Mouse (Mus musculus) ES-E14 (cell line): Measurements from ENCODE around the gene Mrps27.

ENCODE experiments used
- HCFC1 ChIP-seq: IDR thresholded peaks from 2 replicates; pipeline ENCODE4 v1.6.1; 2012; ENCODE audit warnings: low read length, inconsistent platforms, borderline replicate concordance; ENCODE audit not compliant: insufficient read depth
- ZC3H11A ChIP-seq: IDR thresholded peaks from 2 replicates; pipeline ENCODE4 v1.6.1; 2012; ENCODE audit warnings: low read depth, mild to moderate bottlenecking, inconsistent platforms, low read length, borderline replicate concordance

DNA sequence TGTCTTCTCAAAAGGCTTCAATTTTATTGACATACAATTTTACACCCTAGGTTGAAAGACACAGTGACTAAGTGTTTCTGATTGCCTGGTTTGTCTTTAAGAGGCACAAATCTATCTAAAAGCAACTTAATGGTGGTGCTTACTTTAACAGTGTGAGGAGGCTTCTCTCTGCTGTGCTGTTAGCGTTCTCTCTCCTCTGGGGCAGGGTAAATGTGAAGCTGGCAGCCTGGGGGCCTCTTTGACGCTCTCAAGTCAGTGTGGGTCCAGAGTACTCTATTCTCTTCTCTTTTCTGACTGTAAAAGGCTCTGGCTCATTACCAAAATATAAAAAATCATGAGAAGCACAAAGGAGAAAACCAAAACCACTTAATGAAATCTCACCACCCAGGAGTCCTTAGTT is 64.6 kb downstream of the Mrps27 start:
- TF ChIP-seq HCFC1 (no peak), ZC3H11A (no peak)
